Mouse (Mus musculus) liver, embryonic 15.5 days (tissue): ENCODE measurements at regions not wholly inside any gene's neighbourhood (a gene's known extent, or its start where the extent isn't known, plus 50 kb on each side); places are given as distances from the start of the nearest gene placed in this dataset. TPM values are rescaled to one million over a fixed set of nuclear protein-coding genes. Genes with fewer than 3 reads are reported as not detected.

ENCODE experiments used
- ATAC-seq: fragments of 200-750 bp; cut with Nextera tagmentation; 2 replicates; pipeline ENCODE4 v1.8.0; 2017; ENCODE audit warnings: moderate number of reproducible peaks, mild to moderate bottlenecking, moderate library complexity; ENCODE audit not compliant: insufficient read depth
- H3K27ac ChIP-seq: fragments of 300-500 bp; sonication (generic); replicated peaks from 2 replicates; pipeline ENCODE4 v1.5.1; 2015; ENCODE audit warnings: mild to moderate bottlenecking, inconsistent platforms
- H3K27me3 ChIP-seq: fragments of 300-500 bp; sonication (generic); 2 replicates; pipeline ENCODE4 v1.6.1; 2015; ENCODE audit warnings: mild to moderate bottlenecking, inconsistent platforms
- H3K36me3 ChIP-seq: fragments of 300-500 bp; sonication (generic); replicated peaks from 2 replicates; pipeline ENCODE4 v1.6.1; 2015; ENCODE audit warnings: moderate library complexity, mild to moderate bottlenecking, inconsistent platforms
- H3K4me1 ChIP-seq: fragments of 300-500 bp; sonication (generic); replicated peaks from 2 replicates; pipeline ENCODE4 v1.6.1; 2015; ENCODE audit warnings: inconsistent platforms
- H3K4me2 ChIP-seq: fragments of 300-500 bp; sonication (generic); 2 replicates; pipeline ENCODE4 v1.6.1; 2015; ENCODE audit warnings: moderate library complexity, mild to moderate bottlenecking, inconsistent platforms
- H3K4me3 ChIP-seq: fragments of 300-500 bp; sonication (generic); replicated peaks from 2 replicates; pipeline ENCODE4 v1.5.1; 2015; ENCODE audit warnings: mild to moderate bottlenecking, inconsistent platforms
- H3K9ac ChIP-seq: fragments of 300-500 bp; sonication (generic); 2 replicates; pipeline ENCODE4 v1.6.1; 2015; ENCODE audit warnings: moderate library complexity, mild to moderate bottlenecking, inconsistent platforms
- H3K9me3 ChIP-seq: fragments of 300-500 bp; sonication (generic); replicated peaks from 2 replicates; pipeline ENCODE4 v1.6.1; 2016; ENCODE audit warnings: inconsistent platforms
- WGBS: fragments of 180-500 bp; shearing (Covaris S2); methylation state at CpG from one replicate; pipeline ENCODE4 v1.1.7; 2015; ENCODE audit warnings: mixed read lengths; ENCODE audit not compliant: insufficient replicate concordance; 5-methylcytosine and 5-hydroxymethylcytosine counted together
- microRNA-seq: library from miRNA; unstranded; fragments of <30 nt; microRNA quantifications from one replicate; pipeline ENCODE4, GENCODE M21; 2016

- H3K36me3 ChIP-seq, result no peaks in the 10 kb centered on the region
- no peak for ATAC-seq
- no peaks in the 10 kb centered on the region for H3K27me3 ChIP-seq
- no peak overlapping the region for H3K4me2 ChIP-seq
- H3K27ac ChIP-seq, result no peak overlapping the region
- no peak overlapping the region for H3K9ac ChIP-seq
- H3K4me1 ChIP-seq, result no peaks in the 10 kb centered on the region
- no peaks in the 10 kb centered on the region for H3K9me3 ChIP-seq
- no peak overlapping the region for H3K4me3 ChIP-seq
These were observed 69.3 kb upstream of the Cnr1 start for GRCm38 (mm10) chr4:33855112-33855511.

GRCm38 (mm10) chr4:33867126-33867525 lies 57.3 kb upstream of the Cnr1 start:
- no peak overlapping the region for H3K27ac ChIP-seq
- no peak overlapping the region for H3K4me3 ChIP-seq
- no peaks in the 10 kb centered on the region for H3K9me3 ChIP-seq
- no peak overlapping the region for H3K4me2 ChIP-seq
- H3K36me3 ChIP-seq, result no peaks in the 10 kb centered on the region
- no peaks in the 10 kb centered on the region for H3K4me1 ChIP-seq
- no peak for ATAC-seq
- 60% methylated on average over 2 of the region's 2 CpGs for WGBS
- no peak overlapping the region for H3K9ac ChIP-seq
- no peaks in the 10 kb centered on the region for H3K27me3 ChIP-seq

DNA sequence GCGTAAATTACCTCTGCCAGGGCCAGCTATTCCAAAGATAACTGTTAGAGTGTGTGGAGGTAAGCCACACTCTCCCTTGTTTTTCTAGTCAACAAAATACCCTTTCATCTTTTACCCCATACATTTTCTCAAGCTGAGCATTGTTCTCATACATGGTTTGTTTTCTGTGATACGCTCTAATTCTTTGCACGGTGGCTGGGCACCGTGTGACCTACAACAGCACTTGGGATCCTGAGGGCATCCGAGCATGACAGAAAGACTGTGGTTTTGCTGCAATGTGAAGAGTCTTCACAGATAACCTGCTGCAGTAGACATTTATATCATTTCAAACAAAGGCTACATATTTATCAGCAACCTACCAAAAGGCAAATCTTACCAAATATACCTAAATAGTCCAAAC lies 55.1 kb upstream of the Cnr1 start:
- Histone ChIP-seq H3K9me3 (no peaks in the 10 kb centered on the region), H3K27me3 (no peaks in the 10 kb centered on the region), H3K4me1 (no peaks in the 10 kb centered on the region), H3K4me2 (no peak overlapping the region), H3K36me3 (no peaks in the 10 kb centered on the region), H3K27ac (no peak overlapping the region), H3K9ac (no peak overlapping the region), H3K4me3 (no peak overlapping the region)
- WGBS, result 52% methylated on average over 5 of the region's 5 CpGs
- no peak for ATAC-seq

Small RNA genes in the stretch of these regions (microRNA-seq; reads per million reads assigned to microRNA genes)
- not detected for gene Gm23304
